Mouse (Mus musculus): Measurements from ENCODE around the gene Ap2m1.

DNA sequence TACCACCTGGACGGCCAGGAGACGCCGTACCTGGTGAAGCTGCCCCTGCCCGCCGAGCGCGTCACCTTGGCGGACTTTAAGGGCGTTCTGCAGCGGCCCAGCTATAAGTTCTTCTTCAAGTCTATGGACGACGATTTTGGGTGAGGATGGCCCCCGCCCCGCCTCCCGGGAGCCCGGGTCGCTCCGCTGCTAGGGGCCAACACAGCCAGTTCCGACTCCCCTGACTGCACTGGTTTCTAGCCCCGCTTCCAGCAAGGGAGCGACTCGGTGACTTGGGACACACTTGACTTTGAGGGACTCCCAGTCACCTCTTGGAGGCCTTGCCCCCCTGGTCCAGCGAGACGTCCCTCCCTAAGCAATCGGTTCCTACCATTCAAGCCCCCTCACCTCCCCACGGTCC is 18.1 kb upstream of the Ap2m1 start:
- no peak for TF ChIP-seq GATA1 (IDR thresholded peaks at IDR 0.05; ENCODE audit: low read length)
- TF ChIP-seq TAL1 (IDR thresholded peaks at IDR 0.05; ENCODE audit: low read length): no peak

Data from erythroblast, embryonic 14.5 days (primary cell).